Mouse (Mus musculus) G1E (cell line): Measurements from ENCODE around the gene Hoxc10. TPM values are rescaled to one million over a fixed set of nuclear protein-coding genes. Genes with fewer than 3 reads are reported as not detected.

Source experiments
- ATAC-seq: 2 replicates; pipeline ENCODE4 v1.8.0; 2016; ENCODE audit warnings: mild to moderate bottlenecking; ENCODE audit not compliant: insufficient number of reproducible peaks, poor library complexity, low FRiP score, severe bottlenecking; ENCODE audit errors: extremely low read depth
- DNase-seq: peaks from one replicate; pipeline ENCODE4 v3.0.0; 2012; ENCODE audit warnings: low spot score
- H3K27me3 ChIP-seq: 2 replicates; pipeline ENCODE4 v1.6.1; 2012; ENCODE audit warnings: mild to moderate bottlenecking, low read length, inconsistent platforms; ENCODE audit not compliant: insufficient read depth
- H3K36me3 ChIP-seq: replicated peaks from 2 replicates; pipeline ENCODE3; 2012; ENCODE audit warnings: mild to moderate bottlenecking, inconsistent platforms
- H3K4me1 ChIP-seq: 2 replicates; pipeline ENCODE4 v1.6.1; 2012; ENCODE audit warnings: low read depth, low read length, inconsistent platforms, mixed read lengths; ENCODE audit not compliant: insufficient read depth
- H3K4me3 ChIP-seq: 2 replicates; pipeline ENCODE4 v1.5.1; 2012; ENCODE audit warnings: low read depth, mild to moderate bottlenecking, inconsistent platforms, low read length, moderate library complexity, mixed read lengths
- H3K9me3 ChIP-seq: replicated peaks from 2 replicates; pipeline ENCODE4 v1.6.1; 2012; ENCODE audit warnings: inconsistent platforms
- CTCF ChIP-seq: IDR thresholded peaks from 2 replicates; pipeline ENCODE4 v1.5.1; 2012; ENCODE audit warnings: low read depth, low read length, inconsistent platforms, mixed read lengths
- GATA1 ChIP-seq: IDR thresholded peaks from 2 replicates; pipeline ENCODE4 v1.6.1; 2012; ENCODE audit warnings: borderline replicate concordance, low read length, inconsistent platforms, mixed read lengths
- GATA2 ChIP-seq: IDR thresholded peaks from 2 replicates; pipeline ENCODE4 v1.6.1; 2012; ENCODE audit warnings: low read depth, low read length, inconsistent platforms, borderline replicate concordance
- POLR2AphosphoS5 ChIP-seq: IDR thresholded peaks from 2 replicates; pipeline ENCODE4 v1.6.1; 2012; ENCODE audit warnings: low read depth, low read length, inconsistent platforms; ENCODE audit not compliant: insufficient replicate concordance
- TAL1 ChIP-seq: conservative IDR thresholded peaks from 2 replicates; pipeline ENCODE4 v1.6.1; 2012; ENCODE audit warnings: low read depth, low read length, inconsistent platforms, mixed read lengths
- polyA plus RNA-seq: library from polyadenylated mRNA; stranded (reverse); fragments of >175 nt; gene quantifications from 2 replicates; pipeline ENCODE4 v1.2.3, GENCODE M21; 2012
- total RNA-seq, 2 experiments: library from RNA; stranded (forward) in 1 of 2; stranded (reverse) in 1 of 2; fragments of 200-1000 nt in 1 of 2; fragments of >200 nt in 1 of 2; fragmentation: Nextera tagmentation in 1 of 2; gene quantifications; 2 replicates each; pipeline ENCODE4 v1.2.3; 2014 to 2017

Hoxc10 gene
- total and polyA plus RNA-seq, 3 experiments: 0.16 to 0.60 (median 0.16) TPM

DNA sequence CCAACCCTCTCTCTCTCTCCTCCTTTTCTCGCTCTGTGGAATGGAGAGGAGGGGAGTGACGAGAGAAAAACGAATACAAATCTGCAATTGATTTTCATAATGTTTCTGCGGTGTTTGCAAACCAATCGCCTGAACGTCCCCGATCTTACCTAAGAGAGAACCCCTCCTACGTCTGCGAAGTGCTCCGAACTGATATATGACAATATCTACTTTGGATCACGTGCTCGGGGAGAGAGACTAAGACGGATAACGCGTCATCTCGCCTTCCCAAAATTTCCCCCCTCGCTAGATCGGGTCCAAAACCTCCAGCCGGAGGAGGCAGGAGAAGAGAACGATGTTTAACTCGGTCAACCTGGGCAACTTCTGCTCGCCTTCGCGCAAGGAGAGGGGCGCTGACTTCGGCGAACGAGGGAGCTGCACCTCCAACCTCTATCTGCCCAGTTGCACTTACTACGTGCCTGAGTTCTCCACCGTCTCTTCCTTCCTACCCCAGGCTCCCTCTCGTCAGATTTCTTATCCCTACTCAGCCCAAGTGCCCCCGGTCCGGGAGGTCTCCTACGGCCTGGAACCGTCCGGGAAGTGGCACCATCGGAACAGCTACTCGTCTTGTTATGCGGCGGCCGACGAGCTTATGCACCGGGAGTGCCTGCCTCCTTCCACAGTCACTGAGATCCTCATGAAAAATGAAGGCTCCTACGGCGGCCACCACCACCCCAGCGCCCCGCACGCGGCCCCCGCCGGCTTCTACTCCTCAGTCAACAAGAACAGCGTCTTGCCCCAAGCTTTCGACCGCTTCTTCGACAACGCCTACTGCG lies 12.2 kb upstream of the Hoxc10 start, which contains the start of gene Hoxc11:
TSS of gene Hoxc11 (plus strand) at position 236 of the 815 bp plus-strand sequence.
- Histone ChIP-seq H3K36me3 (no peaks in the 10 kb centered on the region), H3K27me3 (peaks cover 92% of the 10 kb centered on the region), H3K4me1 (peaks cover 16% of the 10 kb centered on the region), H3K4me3 (no peak within 1 kb of the TSS), H3K9me3 (no peaks in the 10 kb centered on the region)
- DNase-seq (no peak), ATAC-seq (no peak)
- TF ChIP-seq CTCF (no peak), POLR2AphosphoS5 (no peak), GATA2 (no peak)

DNA sequence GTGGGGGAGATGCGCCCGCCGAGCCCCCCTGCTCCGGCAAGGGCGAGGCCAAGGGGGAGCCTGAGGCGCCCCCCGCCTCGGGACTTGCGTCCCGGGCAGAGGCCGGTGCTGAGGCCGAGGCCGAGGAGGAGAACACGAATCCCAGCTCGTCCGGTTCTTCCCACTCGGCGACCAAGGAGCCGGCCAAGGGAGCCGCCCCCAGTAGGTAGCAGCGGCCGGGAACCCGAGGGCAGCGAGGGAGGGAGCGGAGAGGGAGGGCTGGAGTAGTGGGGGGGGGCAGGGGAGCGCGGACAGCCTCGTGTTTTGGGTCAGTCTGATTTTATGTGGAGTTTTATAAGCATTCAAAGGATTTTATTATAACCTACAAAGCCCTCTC lies 11.6 kb upstream of the Hoxc10 start:
- H3K36me3 ChIP-seq: no peaks in the 10 kb centered on the region
- no peak for ATAC-seq
- H3K27me3 ChIP-seq: peaks cover 92% of the 10 kb centered on the region
- peaks cover 20% of the 10 kb centered on the region for H3K4me1 ChIP-seq
- H3K9me3 ChIP-seq: no peaks in the 10 kb centered on the region
- H3K4me3 ChIP-seq: no peak overlapping the region
- TF ChIP-seq GATA1 (no peak), CTCF (no peak), POLR2AphosphoS5 (no peak), TAL1 (no peak), GATA2 (no peak)
- DNase-seq: no peak

DNA sequence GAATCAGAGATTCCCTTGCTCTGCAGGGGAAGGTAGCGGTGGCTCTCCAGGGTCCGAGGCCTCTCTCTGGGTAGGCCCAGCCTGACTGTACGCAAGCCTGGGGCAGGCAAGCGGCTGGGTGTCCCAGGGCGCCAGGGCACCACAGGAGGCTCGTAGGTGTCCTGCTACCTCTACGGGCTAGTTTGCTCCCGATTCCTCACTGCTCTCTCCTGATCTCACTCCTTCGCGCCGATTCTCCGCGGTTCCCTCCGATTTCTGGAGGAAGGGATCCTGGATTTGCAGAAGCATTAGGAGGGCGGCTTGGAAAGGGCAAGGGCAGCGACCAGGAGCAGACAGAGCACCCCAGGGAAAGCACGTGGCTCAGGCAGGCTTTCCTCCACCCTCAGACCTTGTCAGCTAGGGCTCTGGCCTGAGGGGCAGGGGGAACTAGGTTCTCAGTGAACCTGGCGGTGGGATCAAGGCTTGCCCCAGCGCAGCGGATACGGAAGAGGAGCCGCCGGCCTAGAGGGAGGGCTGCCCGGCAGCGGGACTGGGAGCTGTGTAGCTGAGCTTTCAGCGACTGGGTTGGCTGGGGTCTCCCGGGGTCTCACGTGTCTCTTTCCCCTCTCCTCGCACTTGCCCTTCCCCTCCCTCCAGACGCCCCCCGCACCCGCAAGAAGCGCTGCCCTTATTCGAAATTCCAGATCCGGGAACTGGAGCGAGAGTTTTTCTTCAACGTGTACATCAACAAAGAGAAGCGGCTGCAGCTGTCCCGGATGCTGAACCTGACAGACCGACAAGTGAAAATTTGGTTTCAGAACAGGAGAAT lies 10.6 kb upstream of the Hoxc10 start:
- ATAC-seq (no peak), DNase-seq (no peak)
- peak overlapping the region; percentile 38; the same call in 1 of the 2 replicates for H3K4me3 ChIP-seq
- no peaks in the 10 kb centered on the region for H3K36me3 ChIP-seq
- TF ChIP-seq GATA1: no peak
- TF ChIP-seq TAL1: no peak
- no peak for TF ChIP-seq GATA2
- TF ChIP-seq POLR2AphosphoS5: no peak
- no peak for TF ChIP-seq CTCF
- H3K4me1 ChIP-seq: peaks cover 20% of the 10 kb centered on the region
- H3K27me3 ChIP-seq: peaks cover 93% of the 10 kb centered on the region
- no peaks in the 10 kb centered on the region for H3K9me3 ChIP-seq

DNA sequence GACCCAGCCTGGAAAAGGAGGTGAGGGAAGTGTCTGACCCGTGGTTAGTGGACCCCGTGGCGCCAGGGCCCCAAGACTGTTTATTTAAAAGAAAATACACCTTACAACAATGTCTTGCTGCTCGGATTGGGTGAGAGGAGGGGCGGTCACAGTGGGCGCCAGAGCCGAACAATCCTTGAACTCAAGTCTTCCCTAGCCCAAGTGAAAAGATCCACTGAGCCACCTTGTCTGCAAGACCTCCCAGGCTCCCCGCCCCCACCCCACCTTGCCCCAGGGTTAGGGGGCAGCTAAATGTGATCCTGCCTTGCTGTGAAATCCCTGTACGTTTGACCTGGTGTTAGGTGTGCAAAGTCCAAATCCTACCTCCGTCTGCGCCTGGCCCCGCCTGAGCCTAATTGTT lies 9.7 kb upstream of the Hoxc10 start:
- TF ChIP-seq POLR2AphosphoS5 (no peak), GATA1 (no peak), GATA2 (no peak), CTCF (no peak), TAL1 (no peak)
- Histone ChIP-seq H3K4me3 (no peak overlapping the region), H3K4me1 (peaks cover 22% of the 10 kb centered on the region), H3K9me3 (no peaks in the 10 kb centered on the region), H3K27me3 (peaks cover 93% of the 10 kb centered on the region), H3K36me3 (no peaks in the 10 kb centered on the region)
- DNase-seq: no peak
- ATAC-seq: no peak

DNA sequence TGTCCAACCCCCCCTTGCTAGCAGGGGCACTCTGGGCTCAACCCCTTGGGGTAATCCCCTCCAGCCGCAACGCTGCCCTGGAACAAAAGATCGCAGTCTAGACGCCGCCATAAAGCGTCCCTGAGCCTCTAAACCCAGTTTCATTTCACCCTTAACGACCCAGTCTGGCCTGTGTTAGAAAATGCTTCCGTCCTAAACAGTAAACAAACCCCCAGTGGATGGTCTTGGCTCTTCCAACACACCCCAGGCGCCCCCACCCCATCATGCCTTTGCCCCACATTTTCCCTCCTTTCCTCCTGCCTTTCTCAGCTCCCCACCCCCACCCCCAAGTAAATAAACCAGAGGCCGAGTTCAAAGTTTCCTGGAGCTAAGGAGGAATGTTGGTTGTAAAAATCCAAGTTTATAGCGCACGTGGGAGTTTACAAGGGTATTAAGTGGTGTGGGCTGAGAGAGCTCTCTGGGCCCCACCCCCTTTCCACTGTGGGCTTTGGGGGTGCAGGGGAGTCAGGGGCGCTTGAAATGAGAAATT lies 6.9 kb upstream of the Hoxc10 start:
- H3K4me1 ChIP-seq: peaks cover 38% of the 10 kb centered on the region
- H3K36me3 ChIP-seq: no peaks in the 10 kb centered on the region
- DNase-seq: no peak
- H3K9me3 ChIP-seq: no peaks in the 10 kb centered on the region
- H3K4me3 ChIP-seq: no peak overlapping the region
- H3K27me3 ChIP-seq: peaks cover 92% of the 10 kb centered on the region
- TF ChIP-seq POLR2AphosphoS5: no peak
- no peak for TF ChIP-seq GATA1
- no peak for TF ChIP-seq GATA2
- TF ChIP-seq CTCF: no peak
- no peak for TF ChIP-seq TAL1
- no peak for ATAC-seq

DNA sequence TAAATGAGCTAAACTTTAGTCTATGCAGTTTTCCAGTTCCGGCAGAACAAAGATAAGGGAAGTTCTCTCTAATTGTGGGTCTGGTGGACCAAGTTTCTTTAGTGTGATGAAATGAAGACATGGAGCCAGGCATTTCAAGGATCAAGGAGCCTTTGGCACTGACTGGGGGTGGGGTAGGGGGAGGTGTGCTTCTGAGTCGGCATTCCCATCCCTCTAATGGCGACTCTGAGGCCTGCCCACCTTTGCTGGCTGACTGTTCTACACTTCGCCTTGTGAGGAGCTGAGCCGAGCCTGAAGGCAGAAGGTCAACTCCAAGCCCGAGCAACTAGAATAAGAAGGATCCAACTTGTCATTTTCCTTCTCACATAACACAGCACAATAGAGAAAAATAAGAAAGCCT lies 4.9 kb upstream of the Hoxc10 start:
- Histone ChIP-seq H3K4me1 (peaks cover 37% of the 10 kb centered on the region), H3K4me3 (no peak overlapping the region), H3K9me3 (no peaks in the 10 kb centered on the region), H3K36me3 (no peaks in the 10 kb centered on the region), H3K27me3 (peaks cover 89% of the 10 kb centered on the region)
- no peak for DNase-seq
- no peak for ATAC-seq
- TF ChIP-seq GATA2 (no peak), CTCF (no peak), TAL1 (no peak), POLR2AphosphoS5 (no peak), GATA1 (no peak)
